Mouse (Mus musculus) forebrain, embryonic 11.5 days (tissue): ENCODE results near the gene Mpp6. TPM values are rescaled to one million over a fixed set of nuclear protein-coding genes. Genes with fewer than 3 reads are reported as not detected.

ENCODE experiments used
- ATAC-seq: fragments of 200-750 bp; cut with Nextera tagmentation; replicated peaks from 2 replicates; pipeline ENCODE4 v1.8.0; 2017; ENCODE audit warnings: moderate TSS enrichment; ENCODE audit not compliant: low FRiP score
- DNase-seq: peaks from one replicate; pipeline ENCODE4 v3.0.0-alpha.2; 2017; ENCODE audit warnings: low spot score
- H3K27ac ChIP-seq: fragments of 300-500 bp; sonication (generic); 2 replicates; pipeline ENCODE4 v1.5.1; 2014; ENCODE audit warnings: low read depth, low read length
- H3K27me3 ChIP-seq: fragments of 300-500 bp; sonication (generic); 2 replicates; pipeline ENCODE4 v1.6.1; 2014; ENCODE audit warnings: mild to moderate bottlenecking, low read length, mixed read lengths; ENCODE audit not compliant: control insufficient read depth, insufficient read depth
- H3K36me3 ChIP-seq: fragments of 300-500 bp; sonication (generic); 2 replicates; pipeline ENCODE4 v1.6.1; 2014; ENCODE audit warnings: mild to moderate bottlenecking, low read length, moderate library complexity, mixed read lengths; ENCODE audit not compliant: control insufficient read depth, insufficient read depth
- H3K4me1 ChIP-seq: fragments of 300-500 bp; sonication (generic); replicated peaks from 2 replicates; pipeline ENCODE4 v1.6.1; 2014; ENCODE audit warnings: low read length, mixed read lengths; ENCODE audit not compliant: control insufficient read depth, insufficient read depth
- H3K4me2 ChIP-seq: fragments of 300-500 bp; sonication (generic); 2 replicates; pipeline ENCODE4 v1.6.1; 2014; ENCODE audit warnings: low read depth, mild to moderate bottlenecking, low read length, moderate library complexity, mixed read lengths; ENCODE audit not compliant: severe bottlenecking
- H3K4me3 ChIP-seq: fragments of 300-500 bp; sonication (generic); 2 replicates; pipeline ENCODE4 v1.5.1; 2014; ENCODE audit warnings: low read depth, low read length
- H3K9ac ChIP-seq: fragments of 300-500 bp; sonication (generic); 2 replicates; pipeline ENCODE4 v1.6.1; 2014; ENCODE audit warnings: low read length
- H3K9me3 ChIP-seq: fragments of 300-500 bp; sonication (generic); 2 replicates; pipeline ENCODE4 v1.6.1; 2016; ENCODE audit warnings: low read length, mixed read lengths; ENCODE audit not compliant: control insufficient read depth
- WGBS: fragments of 180-500 bp; shearing (Covaris S2); extraction: QIAGEN DNeasy Blood & Tissue Kit; methylation state at CpG from one replicate; pipeline ENCODE4 v1.1.7; 2014; 5-methylcytosine and 5-hydroxymethylcytosine counted together
- polyA plus RNA-seq: library from polyadenylated mRNA; unstranded; fragments of >200 nt; fragmentation: Nextera tagmentation; extraction: Ambion mirVana; gene quantifications from 2 replicates; pipeline ENCODE4 v1.2.1, GENCODE M21; 2014

Gene Mpp6
- polyA plus RNA-seq, 1 experiment from 2014 or later, result 92.6 TPM

GRCm38 (mm10) chr6:50193851-50194250 lies 83.8 kb downstream of the Mpp6 start:
- 96% methylated on average over 5 of the region's 5 CpGs for WGBS
- Histone ChIP-seq H3K27me3 (no peaks in the 10 kb centered on the region), H3K4me2 (no peak overlapping the region), H3K4me3 (no peak overlapping the region), H3K27ac (no peak overlapping the region), H3K36me3 (no peaks in the 10 kb centered on the region; the same call in 1 of the 2 replicates), H3K9me3 (no peaks in the 10 kb centered on the region), H3K9ac (no peak overlapping the region), H3K4me1 (no peaks in the 10 kb centered on the region)
- ATAC-seq (no peak), DNase-seq (no peak)

GRCm38 (mm10) chr6:50204356-50204755 lies 94.3 kb downstream of the Mpp6 start:
- WGBS, result 94% methylated on average over 4 of the region's 4 CpGs
- Histone ChIP-seq H3K9me3 (no peaks in the 10 kb centered on the region), H3K27me3 (no peaks in the 10 kb centered on the region), H3K4me3 (no peak overlapping the region), H3K27ac (no peak overlapping the region), H3K4me1 (no peaks in the 10 kb centered on the region), H3K9ac (no peak overlapping the region), H3K36me3 (no peaks in the 10 kb centered on the region), H3K4me2 (no peak overlapping the region)
- DNase-seq (no peak), ATAC-seq (no peak)

- H3K4me3 ChIP-seq, result no peak overlapping the region
- no peak overlapping the region for H3K4me2 ChIP-seq
- H3K27me3 ChIP-seq, result no peaks in the 10 kb centered on the region
- H3K36me3 ChIP-seq, result no peaks in the 10 kb centered on the region
- 90% methylated on average over 4 of the region's 4 CpGs for WGBS
- no peaks in the 10 kb centered on the region for H3K9me3 ChIP-seq
- DNase-seq, result no peak
- no peak overlapping the region for H3K27ac ChIP-seq
- no peak overlapping the region for H3K9ac ChIP-seq
- H3K4me1 ChIP-seq, result no peaks in the 10 kb centered on the region
- ATAC-seq, result no peak
These were observed 95.1 kb downstream of the Mpp6 start for GRCm38 (mm10) chr6:50205093-50205492.

- H3K4me2 ChIP-seq, result no peak overlapping the region
- H3K9me3 ChIP-seq, result no peaks in the 10 kb centered on the region
- WGBS, result 74% methylated on average over 2 of the region's 2 CpGs
- no peak overlapping the region for H3K9ac ChIP-seq
- DNase-seq (no peak), ATAC-seq (no peak)
- H3K4me3 ChIP-seq, result no peak overlapping the region
- no peak overlapping the region for H3K27ac ChIP-seq
- H3K36me3 ChIP-seq, result no peaks in the 10 kb centered on the region
- H3K27me3 ChIP-seq, result no peaks in the 10 kb centered on the region
- no peaks in the 10 kb centered on the region for H3K4me1 ChIP-seq
These were observed 104.8 kb downstream of the Mpp6 start for GRCm38 (mm10) chr6:50214711-50215372.

GRCm38 (mm10) chr6:50215373-50215745 lies 105.3 kb downstream of the Mpp6 start:
- no peaks in the 10 kb centered on the region for H3K4me1 ChIP-seq
- H3K4me3 ChIP-seq, result no peak overlapping the region
- no peaks in the 10 kb centered on the region for H3K36me3 ChIP-seq
- H3K9me3 ChIP-seq, result no peaks in the 10 kb centered on the region
- 85% methylated on average over 2 of the region's 2 CpGs for WGBS
- H3K9ac ChIP-seq, result no peak overlapping the region
- no peaks in the 10 kb centered on the region for H3K27me3 ChIP-seq
- no peak overlapping the region for H3K4me2 ChIP-seq
- ATAC-seq (no peak), DNase-seq (no peak)
- H3K27ac ChIP-seq, result no peak overlapping the region

- Histone ChIP-seq H3K27ac (no peak overlapping the region), H3K4me1 (no peaks in the 10 kb centered on the region), H3K27me3 (no peaks in the 10 kb centered on the region), H3K9ac (no peak overlapping the region), H3K4me3 (no peak overlapping the region), H3K36me3 (no peaks in the 10 kb centered on the region), H3K9me3 (no peaks in the 10 kb centered on the region), H3K4me2 (no peak overlapping the region)
- 93% methylated on average over 4 of the region's 4 CpGs for WGBS
- DNase-seq (no peak), ATAC-seq (no peak)
These were observed 105.9 kb downstream of the Mpp6 start for GRCm38 (mm10) chr6:50215986-50216385.

GRCm38 (mm10) chr6:50218628-50219027 lies 108.6 kb downstream of the Mpp6 start:
- Histone ChIP-seq H3K36me3 (no peaks in the 10 kb centered on the region), H3K4me3 (no peak overlapping the region), H3K4me1 (no peaks in the 10 kb centered on the region), H3K9me3 (no peaks in the 10 kb centered on the region), H3K4me2 (no peak overlapping the region), H3K9ac (no peak overlapping the region), H3K27ac (no peak overlapping the region), H3K27me3 (no peaks in the 10 kb centered on the region)
- no peak for DNase-seq
- WGBS, result 73% methylated on average over 3 of the region's 3 CpGs
- ATAC-seq, result no peak

GRCm38 (mm10) chr6:50219066-50219465 lies 109.0 kb downstream of the Mpp6 start:
- no peaks in the 10 kb centered on the region for H3K4me1 ChIP-seq
- H3K27me3 ChIP-seq, result no peaks in the 10 kb centered on the region
- DNase-seq (no peak), ATAC-seq (no peak)
- no peak overlapping the region for H3K4me3 ChIP-seq
- WGBS, result 82% methylated on average over 6 of the region's 6 CpGs
- H3K4me2 ChIP-seq, result no peak overlapping the region
- no peak overlapping the region for H3K9ac ChIP-seq
- no peaks in the 10 kb centered on the region for H3K36me3 ChIP-seq
- no peaks in the 10 kb centered on the region for H3K9me3 ChIP-seq
- H3K27ac ChIP-seq, result no peak overlapping the region

- 51% methylated on average over 6 of the region's 6 CpGs for WGBS
- no peak overlapping the region for H3K27ac ChIP-seq
- H3K4me1 ChIP-seq, result no peaks in the 10 kb centered on the region
- H3K27me3 ChIP-seq, result no peaks in the 10 kb centered on the region
- no peaks in the 10 kb centered on the region for H3K36me3 ChIP-seq
- H3K9ac ChIP-seq, result no peak overlapping the region
- H3K9me3 ChIP-seq, result no peaks in the 10 kb centered on the region
- H3K4me2 ChIP-seq, result no peak overlapping the region
- no peak overlapping the region for H3K4me3 ChIP-seq
- DNase-seq (peak; percentile 64), ATAC-seq (no peak)
These were observed 110.8 kb downstream of the Mpp6 start for GRCm38 (mm10) chr6:50220863-50221262.
